Mouse (Mus musculus) kidney, adult 2 months (tissue): ENCODE results near the gene Klhl41.

Source experiments
- CTCF ChIP-seq: fragments of 200-500 bp; conservative IDR thresholded peaks from 2 replicates; pipeline ENCODE4 v1.5.1; 2011; ENCODE audit warnings: low read depth, mild to moderate bottlenecking, control low read depth, low read length, moderate library complexity, mixed read lengths; ENCODE audit not compliant: insufficient read depth, insufficient read length
- POLR2A ChIP-seq: fragments of 200-500 bp; IDR thresholded peaks from one replicate; pipeline ENCODE4 v1.6.1; 2011; ENCODE audit warnings: low read depth, low read length, control low read depth

GRCm38 (mm10) chr2:69716483-69716882 lies 46.6 kb downstream of the Klhl41 start:
- TF ChIP-seq POLR2A (no peak), CTCF (no peak)
